Mouse (Mus musculus) liver, postnatal 0 days (tissue): ENCODE measurements around the gene Hivep2. TPM values are rescaled to one million over a fixed set of nuclear protein-coding genes. Genes with fewer than 3 reads are reported as not detected.

Experiments used
- ATAC-seq: fragments of 200-750 bp; cut with Nextera tagmentation; 2 replicates; pipeline ENCODE4 v1.8.0; 2017; ENCODE audit warnings: mild to moderate bottlenecking, moderate library complexity
- DNase-seq: peaks from one replicate; pipeline ENCODE4 v3.0.0-alpha.2; 2016
- H3K27ac ChIP-seq: fragments of 300-500 bp; sonication (generic); 2 replicates; pipeline ENCODE4 v1.5.1; 2014; ENCODE audit warnings: antibody characterized with exemption, moderate library complexity, mild to moderate bottlenecking, low read depth
- H3K27me3 ChIP-seq: fragments of 300-500 bp; sonication (generic); 2 replicates; pipeline ENCODE4 v1.6.1; 2014; ENCODE audit warnings: low read length, control low read depth, mixed read lengths; ENCODE audit not compliant: insufficient read depth
- H3K36me3 ChIP-seq: fragments of 300-500 bp; sonication (generic); replicated peaks from 2 replicates; pipeline ENCODE4 v1.6.1; 2014; ENCODE audit warnings: mild to moderate bottlenecking, control low read depth, low read length, moderate library complexity, mixed read lengths; ENCODE audit not compliant: insufficient read depth
- H3K4me1 ChIP-seq: fragments of 300-500 bp; sonication (generic); 2 replicates; pipeline ENCODE4 v1.6.1; 2014; ENCODE audit warnings: antibody characterized with exemption, mild to moderate bottlenecking, control low read depth; ENCODE audit not compliant: insufficient read depth
- H3K4me2 ChIP-seq: fragments of 300-500 bp; sonication (generic); 2 replicates; pipeline ENCODE4 v1.6.1; 2014; ENCODE audit warnings: low read depth, mild to moderate bottlenecking, low read length, moderate library complexity, mixed read lengths
- H3K4me3 ChIP-seq: fragments of 300-500 bp; sonication (generic); 2 replicates; pipeline ENCODE4 v1.5.1; 2014; ENCODE audit warnings: low read depth, low read length
- H3K9ac ChIP-seq: fragments of 300-500 bp; sonication (generic); replicated peaks from 2 replicates; pipeline ENCODE4 v1.6.1; 2014; ENCODE audit warnings: mild to moderate bottlenecking, moderate library complexity
- H3K9me3 ChIP-seq: fragments of 300-500 bp; sonication (generic); 2 replicates; pipeline ENCODE4 v1.6.1; 2016; ENCODE audit warnings: mild to moderate bottlenecking, control low read depth, low read length, mixed read lengths
- CTCF ChIP-seq: sonication (generic); IDR thresholded peaks from 2 replicates; pipeline ENCODE4 v1.5.1; 2016; ENCODE audit warnings: antibody characterized with exemption, low read depth
- EP300 ChIP-seq: IDR thresholded peaks from 2 replicates; pipeline ENCODE4 v1.6.1; 2016; ENCODE audit warnings: antibody characterized with exemption, low read depth, mild to moderate bottlenecking
- WGBS: fragments of 180-500 bp; shearing (Covaris S2); extraction: QIAGEN DNeasy Blood & Tissue Kit; methylation state at CpG from one replicate; pipeline ENCODE4 v1.1.7; 2014; ENCODE audit not compliant: insufficient replicate concordance; 5-methylcytosine and 5-hydroxymethylcytosine counted together
- polyA plus RNA-seq: library from polyadenylated mRNA; unstranded; fragments of >200 nt; fragmentation: Nextera tagmentation; extraction: Ambion mirVana; gene quantifications from 2 replicates; pipeline ENCODE4 v1.2.1, GENCODE M21; 2015

The Hivep2 gene
- polyA plus RNA-seq, 1 experiment from 2014 or later, result 0.82 TPM

DNA sequence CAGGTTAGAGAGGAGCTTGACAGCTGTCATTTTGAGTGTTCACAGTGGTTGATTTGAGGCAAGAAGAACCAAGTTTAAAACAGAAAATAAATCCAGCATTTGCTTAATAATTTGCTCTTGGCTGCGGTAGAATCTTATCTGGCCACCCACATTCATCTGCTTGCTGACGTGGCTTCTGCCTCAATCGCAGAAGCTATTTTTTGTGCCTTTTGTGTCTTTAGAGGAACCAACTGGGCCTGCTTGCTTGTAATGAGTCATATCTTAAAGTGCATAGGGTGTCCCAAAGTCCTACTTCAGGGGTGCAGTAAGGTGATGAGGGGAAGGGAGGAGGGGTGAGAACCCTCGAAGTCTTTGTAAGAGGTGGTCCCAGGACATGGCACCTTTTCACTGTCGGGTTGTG, 151.1 kb downstream of the Hivep2 start:
- DNase-seq (no peak), ATAC-seq (no peak)
- TF ChIP-seq EP300 (no peak), CTCF (no peak)
- Histone ChIP-seq H3K36me3 (no peaks in the 10 kb centered on the region), H3K27me3 (no peaks in the 10 kb centered on the region), H3K9me3 (no peaks in the 10 kb centered on the region), H3K4me3 (no peak overlapping the region), H3K4me2 (no peak overlapping the region), H3K9ac (no peak overlapping the region), H3K27ac (no peak overlapping the region), H3K4me1 (no peaks in the 10 kb centered on the region)
- 67% methylated on average over 5 of the region's 5 CpGs for WGBS

DNA sequence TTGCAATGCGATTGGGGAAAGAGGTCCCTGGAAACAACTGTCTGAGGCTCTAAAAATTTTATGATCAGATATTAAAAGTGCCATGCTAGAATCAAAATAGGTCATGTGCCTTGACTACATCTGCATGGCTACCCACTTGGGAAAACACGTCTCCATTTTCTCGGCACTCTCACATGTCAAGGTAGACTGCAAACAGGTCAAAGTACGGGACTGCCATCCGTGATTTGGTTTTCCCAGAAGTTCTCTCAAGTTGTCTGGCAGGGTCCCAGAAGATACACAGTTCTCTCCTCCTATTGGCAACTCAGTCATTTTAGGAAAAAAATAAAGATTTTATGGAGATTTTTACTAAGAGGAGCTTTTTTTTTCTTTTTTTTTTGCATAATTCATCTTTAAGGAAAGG, 153.3 kb downstream of the Hivep2 start:
- no peak for TF ChIP-seq CTCF
- TF ChIP-seq EP300, result no peak
- ATAC-seq, result no peak
- DNase-seq, result no peak

DNA sequence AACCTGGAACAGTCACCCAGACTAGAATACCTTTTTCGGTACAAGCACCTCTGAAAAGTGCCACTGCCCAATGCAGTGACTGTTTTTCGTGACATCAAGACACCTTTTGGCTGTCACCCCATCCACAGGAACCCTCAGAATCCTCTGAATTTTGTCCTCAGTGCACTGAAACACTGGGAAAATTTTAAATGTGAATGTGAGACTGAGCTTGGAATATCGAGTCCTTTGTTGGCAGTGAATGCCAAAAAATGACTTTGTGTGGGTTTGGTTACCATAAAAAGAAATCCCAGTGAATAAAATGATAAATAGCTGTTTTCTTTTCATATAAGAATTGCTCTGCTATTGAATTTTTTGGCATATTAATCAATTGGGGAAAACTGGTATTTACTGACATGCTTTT, 154.6 kb downstream of the Hivep2 start:
- 81% methylated on average over 3 of the region's 3 CpGs for WGBS

More for the DNA sequence above, 153.3 kb downstream of the Hivep2 start:
- no peak overlapping the region for H3K4me2 ChIP-seq
- no peaks in the 10 kb centered on the region for H3K27me3 ChIP-seq
- 81% methylated on average over 5 of the region's 5 CpGs for WGBS
- H3K4me1 ChIP-seq, result no peaks in the 10 kb centered on the region
- no peak overlapping the region for H3K27ac ChIP-seq
- no peak overlapping the region for H3K4me3 ChIP-seq
- no peaks in the 10 kb centered on the region for H3K36me3 ChIP-seq
- no peak overlapping the region for H3K9ac ChIP-seq
- no peaks in the 10 kb centered on the region for H3K9me3 ChIP-seq

DNA sequence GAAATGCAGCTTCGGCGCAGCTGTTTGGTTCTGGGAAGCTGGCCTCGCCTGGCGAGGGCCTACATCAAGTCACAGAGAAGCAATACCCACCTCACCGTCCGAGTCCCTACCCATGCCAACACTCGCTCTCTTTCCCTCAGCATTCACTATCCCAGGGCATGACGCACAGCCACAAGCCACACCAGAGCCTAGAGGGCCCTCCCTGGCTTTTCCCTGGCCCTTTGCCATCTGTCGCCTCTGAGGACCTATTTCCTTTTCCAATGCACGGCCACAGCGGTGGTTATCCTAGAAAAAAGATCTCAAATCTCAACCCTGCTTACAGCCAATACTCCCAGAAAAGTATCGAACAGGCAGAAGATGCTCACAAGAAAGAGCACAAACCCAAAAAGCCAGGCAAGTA, 162.0 kb downstream of the Hivep2 start:
- Histone ChIP-seq H3K4me2 (no peak overlapping the region), H3K27me3 (no peaks in the 10 kb centered on the region), H3K4me1 (no peaks in the 10 kb centered on the region), H3K9ac (no peak overlapping the region), H3K4me3 (no peak overlapping the region), H3K9me3 (no peaks in the 10 kb centered on the region), H3K27ac (no peak overlapping the region), H3K36me3 (peaks cover 2% of the 10 kb centered on the region; the same call in 1 of the 2 replicates)
- DNase-seq, result no peak
- WGBS, result 86% methylated on average over 12 of the region's 12 CpGs
- TF ChIP-seq CTCF (no peak), EP300 (no peak)
- ATAC-seq, result no peak

More for the DNA sequence above, 154.6 kb downstream of the Hivep2 start:
- Histone ChIP-seq H3K4me1 (no peaks in the 10 kb centered on the region), H3K9ac (no peak overlapping the region), H3K27ac (no peak overlapping the region), H3K27me3 (no peaks in the 10 kb centered on the region), H3K4me2 (no peak overlapping the region), H3K4me3 (no peak overlapping the region), H3K9me3 (no peaks in the 10 kb centered on the region), H3K36me3 (no peaks in the 10 kb centered on the region)
- TF ChIP-seq CTCF, result no peak
- DNase-seq (no peak), ATAC-seq (no peak)

DNA sequence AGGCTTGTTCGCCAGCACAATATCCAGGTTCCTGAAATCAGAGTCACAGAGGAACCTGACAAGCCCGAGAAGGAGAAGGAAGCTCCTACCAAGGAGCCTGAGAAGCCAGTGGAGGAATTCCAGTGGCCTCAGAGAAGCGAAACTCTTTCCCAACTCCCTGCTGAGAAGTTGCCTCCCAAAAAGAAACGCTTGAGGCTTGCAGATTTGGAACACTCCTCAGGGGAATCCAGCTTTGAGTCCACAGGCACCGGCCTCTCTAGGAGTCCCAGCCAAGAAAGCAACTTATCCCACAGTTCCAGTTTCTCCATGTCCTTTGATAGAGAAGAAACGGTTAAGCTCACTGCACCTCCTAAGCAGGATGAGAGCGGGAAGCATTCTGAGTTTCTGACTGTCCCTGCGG, 164.4 kb downstream of the Hivep2 start:
- peaks cover 2% of the 10 kb centered on the region; the same call in 1 of the 2 replicates for H3K36me3 ChIP-seq
- H3K27ac ChIP-seq, result no peak overlapping the region
- no peak for DNase-seq
- ATAC-seq, result no peak
- 77% methylated on average over 8 of the region's 8 CpGs for WGBS
- no peak overlapping the region for H3K4me2 ChIP-seq
- no peak overlapping the region for H3K4me3 ChIP-seq
- H3K9me3 ChIP-seq, result no peaks in the 10 kb centered on the region
- H3K4me1 ChIP-seq, result no peaks in the 10 kb centered on the region
- no peaks in the 10 kb centered on the region for H3K27me3 ChIP-seq
- no peak overlapping the region for H3K9ac ChIP-seq
- TF ChIP-seq EP300, result no peak
- TF ChIP-seq CTCF, result no peak

DNA sequence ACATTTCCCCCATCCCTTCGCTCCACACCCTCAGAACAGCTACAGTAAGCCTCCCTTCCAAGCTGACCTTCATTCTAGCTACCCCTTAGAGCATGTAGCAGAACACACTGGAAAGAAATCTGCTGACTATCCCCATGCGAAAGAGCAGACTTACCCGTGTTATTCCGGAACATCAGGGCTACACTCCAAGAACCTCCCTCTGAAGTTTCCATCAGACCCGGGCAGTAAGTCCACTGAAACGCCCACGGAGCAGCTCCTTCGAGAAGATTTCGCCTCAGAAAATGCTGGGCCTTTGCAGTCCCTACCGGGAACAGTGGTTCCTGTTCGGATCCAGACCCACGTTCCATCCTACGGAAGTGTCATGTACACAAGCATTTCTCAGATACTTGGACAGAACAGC, 165.4 kb downstream of the Hivep2 start:
- H3K9ac ChIP-seq, result no peak overlapping the region
- H3K4me2 ChIP-seq, result no peak overlapping the region
- no peak overlapping the region for H3K27ac ChIP-seq
- TF ChIP-seq EP300 (no peak), CTCF (no peak)
- H3K9me3 ChIP-seq, result no peaks in the 10 kb centered on the region
- no peaks in the 10 kb centered on the region for H3K4me1 ChIP-seq
- no peak for ATAC-seq
- DNase-seq, result no peak
- H3K4me3 ChIP-seq, result no peak overlapping the region
- no peaks in the 10 kb centered on the region for H3K27me3 ChIP-seq
- WGBS, result 88% methylated on average over 13 of the region's 13 CpGs
- peaks cover 2% of the 10 kb centered on the region; the same call in 1 of the 2 replicates for H3K36me3 ChIP-seq

DNA sequence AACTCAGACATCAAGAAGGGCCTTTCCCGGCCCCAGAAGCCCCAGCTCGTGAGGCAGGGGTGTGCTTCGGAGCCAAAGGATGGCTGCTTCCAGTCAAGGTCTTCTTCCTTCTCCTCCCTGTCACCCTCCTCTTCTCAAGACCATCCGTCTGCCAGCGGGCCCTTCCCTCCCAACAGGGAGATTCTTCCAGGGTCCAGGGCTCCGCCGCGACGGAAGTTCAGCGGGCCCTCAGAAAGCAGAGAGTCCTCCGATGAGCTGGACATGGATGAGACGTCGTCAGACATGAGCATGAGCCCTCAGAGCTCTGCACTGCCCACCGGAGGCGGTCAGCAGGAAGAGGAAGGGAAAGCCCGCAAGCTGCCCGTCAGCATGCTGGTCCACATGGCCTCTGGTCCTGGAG, 166.2 kb downstream of the Hivep2 start:
- 83% methylated on average over 17 of the region's 17 CpGs for WGBS
- Histone ChIP-seq H3K9ac (no peak overlapping the region), H3K27me3 (no peaks in the 10 kb centered on the region), H3K36me3 (peaks cover 2% of the 10 kb centered on the region; the same call in 1 of the 2 replicates), H3K4me2 (no peak overlapping the region), H3K9me3 (no peaks in the 10 kb centered on the region), H3K4me3 (no peak overlapping the region), H3K27ac (no peak overlapping the region), H3K4me1 (no peaks in the 10 kb centered on the region)
- TF ChIP-seq EP300 (no peak), CTCF (no peak)
- DNase-seq, result no peak
- no peak for ATAC-seq
